Mouse (Mus musculus): ENCODE results near the gene Mttp.

Mttp gene

DNA sequence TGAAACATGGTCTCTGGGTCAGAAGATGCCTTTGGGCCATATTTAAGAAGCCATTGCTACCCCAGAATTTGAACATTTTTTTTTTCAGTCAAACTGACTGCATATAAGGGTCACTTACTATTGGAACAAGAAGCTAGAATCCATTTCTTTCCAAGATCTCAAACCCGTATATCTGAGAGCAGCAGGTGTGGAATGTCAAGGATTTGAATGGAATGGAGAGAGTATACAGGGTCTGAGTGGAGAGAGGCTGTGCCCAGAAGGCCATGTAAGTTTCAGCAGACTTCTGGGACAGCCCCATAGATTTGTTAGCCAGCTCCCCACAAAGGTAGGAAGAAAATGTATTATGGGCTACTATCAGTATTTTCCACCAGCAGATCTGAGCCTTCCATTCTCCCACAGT lies 66.1 kb downstream of the Mttp start:
- no peak for DNase-seq

DNA sequence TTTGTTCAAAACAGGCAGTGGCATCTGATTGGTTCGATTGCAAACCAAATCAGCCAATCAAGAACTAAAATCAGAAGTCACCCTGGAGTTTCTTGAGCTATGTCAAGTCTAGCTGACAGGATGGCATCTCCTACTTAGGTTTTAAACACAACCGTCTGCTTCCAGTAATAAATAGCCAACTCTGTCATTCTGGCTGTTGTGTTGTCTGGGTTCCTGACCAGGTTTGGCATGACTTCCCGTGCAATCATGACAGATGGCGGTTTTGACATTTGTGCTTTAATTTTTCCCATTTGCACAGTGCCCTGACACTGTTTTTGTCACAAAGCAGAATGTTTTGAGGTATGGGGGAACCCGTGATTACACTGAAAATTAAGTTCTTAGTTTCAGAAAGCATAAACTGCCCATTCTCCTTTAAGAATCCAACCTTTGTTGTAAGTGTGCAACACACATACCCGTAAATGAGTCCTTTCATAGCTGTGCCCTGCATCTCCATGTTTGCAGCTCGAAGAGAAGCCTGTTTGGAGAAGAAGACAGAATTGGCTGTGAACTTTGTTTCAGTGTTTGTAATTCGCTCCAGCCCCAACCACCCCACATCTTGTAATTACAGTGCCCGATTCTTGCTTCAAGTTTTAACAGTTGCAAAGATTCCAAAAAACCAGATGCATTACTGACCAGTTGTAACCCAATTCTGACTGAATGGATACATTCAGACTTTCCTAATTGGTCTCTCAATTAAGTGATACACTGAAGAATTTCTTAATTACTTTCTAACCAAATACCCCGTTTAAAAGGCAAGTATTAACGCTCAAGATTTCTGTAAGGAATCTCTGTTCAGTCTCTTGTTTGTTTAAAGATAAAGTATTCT lies 67.1 kb downstream of the Mttp start:
- no peak for DNase-seq

DNA sequence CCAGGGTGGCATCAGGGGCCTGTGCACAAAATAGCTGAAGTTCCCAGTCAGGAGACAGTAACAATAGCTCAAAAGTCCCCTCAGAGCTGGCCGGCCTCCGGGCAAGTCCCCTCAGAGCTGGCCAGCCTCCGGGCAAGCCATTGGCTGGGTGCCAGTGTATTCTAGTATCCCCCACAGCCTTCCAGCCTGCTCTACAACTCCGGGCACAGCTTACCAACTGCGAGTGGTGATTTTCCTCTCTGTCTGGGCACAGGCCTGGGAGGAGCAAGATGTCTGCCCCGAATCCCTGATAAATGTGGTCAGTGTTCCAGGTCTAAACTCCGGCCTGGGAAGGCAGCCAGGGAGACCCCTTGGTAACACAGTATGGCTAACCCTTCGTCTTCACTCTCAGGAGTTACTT lies 69.6 kb downstream of the Mttp start:
- no peak for DNase-seq

DNA sequence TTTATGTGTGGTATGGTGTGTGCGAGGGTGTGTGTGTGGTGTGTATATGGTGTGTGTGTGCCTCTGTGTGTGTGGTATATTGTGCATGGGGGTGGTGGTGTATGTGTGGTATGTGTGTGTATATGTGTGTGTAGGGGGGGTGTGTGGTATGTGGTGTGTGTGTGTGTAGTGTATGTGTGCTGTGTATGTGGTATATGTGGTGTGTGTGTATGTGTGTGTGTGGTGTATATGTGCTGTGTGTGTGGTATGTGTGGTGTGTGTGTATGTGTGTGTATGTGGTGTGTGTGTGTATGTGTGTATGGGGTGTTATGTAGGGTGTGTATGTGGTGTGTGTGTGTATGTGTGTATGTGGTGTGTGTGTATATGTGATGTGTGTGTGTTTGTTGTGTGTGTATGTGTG lies 70.6 kb downstream of the Mttp start:
- no peak for DNase-seq

DNA sequence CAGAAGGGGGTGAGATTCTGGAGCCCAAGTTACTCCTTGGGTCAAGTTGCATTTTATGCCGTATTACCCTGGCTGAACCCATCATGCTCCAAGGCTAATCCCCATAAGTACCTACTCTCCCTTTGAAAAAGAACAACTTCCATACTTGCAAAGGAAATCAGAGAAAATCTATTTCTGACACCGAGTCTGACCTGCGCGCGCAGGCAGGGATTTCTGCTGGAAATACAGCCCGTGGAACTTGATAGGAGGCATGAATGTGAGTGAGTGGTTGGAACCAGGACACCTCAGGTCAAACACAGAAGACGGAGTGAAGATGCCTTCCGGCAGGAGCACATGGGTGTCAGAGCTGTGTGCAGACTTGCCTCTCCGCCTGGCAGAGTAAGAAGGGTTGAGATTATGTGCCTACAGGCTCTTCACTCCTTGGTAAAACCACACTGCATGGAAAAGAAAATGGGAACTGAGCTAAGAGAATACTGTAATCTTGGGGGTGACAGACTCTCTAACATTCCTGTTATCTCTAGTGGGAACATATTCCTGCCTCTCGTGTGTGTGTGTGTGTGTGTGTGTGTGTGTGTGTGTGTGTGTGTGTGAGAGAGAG lies 73.2 kb downstream of the Mttp start:
- no peak for DNase-seq

DNA sequence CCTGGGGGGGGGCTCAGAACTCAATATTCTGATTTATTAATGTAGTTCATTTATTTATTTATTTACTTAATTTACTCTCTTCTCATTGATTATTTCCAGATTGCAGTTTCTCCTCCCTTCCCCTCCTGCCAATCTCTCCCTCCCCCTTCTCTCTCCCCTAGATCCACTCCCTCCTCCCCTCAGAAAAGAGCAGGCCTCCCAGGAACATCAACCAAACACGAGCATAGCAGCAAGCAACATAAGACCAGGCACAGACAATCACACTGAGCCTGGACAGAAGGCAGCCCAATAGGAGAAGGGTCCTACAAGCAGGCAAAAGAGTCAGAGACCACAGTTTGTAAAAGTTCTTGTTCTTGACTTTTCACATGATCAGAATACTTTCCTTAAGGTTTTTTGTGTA lies 73.8 kb downstream of the Mttp start:
- DNase-seq = no peak

DNA sequence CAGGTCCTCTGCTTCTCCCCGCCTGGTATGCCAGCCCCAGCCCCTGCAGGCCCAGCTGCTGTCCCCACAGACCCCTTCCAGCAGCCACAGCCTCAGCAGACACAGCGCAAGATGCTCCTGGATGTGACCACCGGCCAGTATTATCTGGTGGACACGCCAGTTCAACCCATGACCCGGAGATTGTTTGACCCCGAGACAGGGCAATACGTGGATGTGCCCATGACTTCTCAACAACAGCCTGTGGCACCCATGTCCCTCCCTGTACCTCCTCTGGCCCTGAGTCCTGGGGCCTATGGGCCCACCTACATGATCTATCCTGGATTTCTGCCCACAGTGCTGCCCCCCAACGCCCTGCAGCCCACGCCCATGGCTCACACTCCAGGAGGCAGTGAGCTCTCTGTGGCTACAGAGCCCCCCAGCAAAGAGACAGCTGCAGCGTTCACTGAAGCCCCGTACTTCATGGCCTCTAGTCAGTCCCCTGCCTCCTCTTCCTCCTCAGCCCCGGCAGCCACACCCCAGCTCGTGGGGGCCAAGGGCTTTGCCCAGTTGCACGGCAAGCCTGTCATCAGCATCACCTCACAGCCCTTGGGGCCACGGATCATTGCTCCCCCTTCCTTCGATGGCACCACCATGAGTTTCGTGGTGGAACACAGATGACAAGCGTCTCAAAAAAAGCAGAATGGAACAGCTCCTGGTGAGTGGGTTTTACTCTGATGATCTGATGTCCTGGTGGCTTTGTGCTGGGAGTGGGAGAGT lies 74.8 kb downstream of the Mttp start:
- DNase-seq = no peak

DNA sequence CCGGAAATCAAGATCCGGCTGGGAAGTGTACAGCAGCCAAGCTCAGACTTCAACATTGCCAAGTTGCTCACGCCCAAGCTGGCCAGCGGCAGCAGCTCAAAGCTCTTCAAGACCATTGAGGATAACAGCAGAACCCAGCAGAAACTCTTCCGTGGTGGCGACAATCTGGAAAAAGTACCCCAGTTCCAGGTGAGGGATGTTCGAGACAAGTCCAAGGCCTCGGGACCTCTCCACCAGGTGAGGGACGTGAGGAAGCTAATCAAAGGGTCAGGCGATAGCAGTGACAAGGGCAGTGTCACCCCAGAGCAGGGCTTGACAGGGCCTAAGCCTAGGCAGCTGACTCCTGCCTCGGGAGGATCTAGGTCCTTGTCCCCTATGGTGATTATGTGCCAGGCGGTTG lies 76.7 kb downstream of the Mttp start:
- DNase-seq = no peak

DNA sequence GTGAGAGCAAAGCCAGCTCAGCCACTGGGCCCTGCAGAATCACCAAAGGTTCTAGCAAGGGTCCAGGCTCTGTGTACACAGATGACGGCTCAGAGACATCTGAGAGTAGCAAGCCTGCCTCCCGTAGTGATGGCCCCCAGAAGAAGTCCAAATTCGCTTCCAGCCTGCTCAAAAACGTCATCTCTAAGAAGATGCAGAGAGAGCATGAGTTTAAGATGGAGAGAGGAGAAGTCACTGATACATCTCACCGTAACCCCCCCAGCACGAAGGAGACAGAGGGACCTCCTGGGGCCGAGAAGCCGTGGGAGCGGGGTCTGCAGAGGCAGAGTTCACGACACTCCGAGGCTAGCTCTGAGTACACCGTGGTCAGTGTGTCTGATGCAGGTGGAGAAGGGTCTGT lies 77.5 kb downstream of the Mttp start, which contains the start of gene Gm5105:
Gm5105 (minus strand) TSS at position 101 of the 400 bp plus-strand sequence.
- no peak for DNase-seq

DNA sequence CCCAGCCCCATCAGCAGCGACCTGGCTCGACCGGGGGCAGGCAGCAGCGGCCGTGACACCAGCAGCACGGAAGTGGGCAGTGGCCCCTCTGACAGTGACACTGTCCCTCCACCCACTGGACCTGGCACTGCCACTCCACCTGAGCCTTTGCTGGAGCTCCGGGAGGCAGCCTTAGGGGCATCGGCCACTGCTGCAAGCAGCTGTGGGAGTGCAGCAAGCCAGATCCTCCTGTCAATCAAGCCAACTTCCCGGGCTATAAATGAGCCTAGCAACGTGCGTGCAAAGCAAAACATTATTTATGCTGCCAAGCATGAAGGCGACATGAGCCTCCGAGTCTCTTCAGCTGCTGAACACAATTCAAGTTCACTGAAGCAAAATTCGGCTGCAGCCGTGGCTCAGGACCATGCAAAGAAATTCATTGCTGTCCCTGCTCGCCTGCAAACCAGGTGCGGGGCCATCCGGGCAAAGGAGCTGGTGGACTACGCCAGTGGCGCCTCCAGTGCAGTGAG lies 78.4 kb downstream of the Mttp start:
- no peak for DNase-seq

DNA sequence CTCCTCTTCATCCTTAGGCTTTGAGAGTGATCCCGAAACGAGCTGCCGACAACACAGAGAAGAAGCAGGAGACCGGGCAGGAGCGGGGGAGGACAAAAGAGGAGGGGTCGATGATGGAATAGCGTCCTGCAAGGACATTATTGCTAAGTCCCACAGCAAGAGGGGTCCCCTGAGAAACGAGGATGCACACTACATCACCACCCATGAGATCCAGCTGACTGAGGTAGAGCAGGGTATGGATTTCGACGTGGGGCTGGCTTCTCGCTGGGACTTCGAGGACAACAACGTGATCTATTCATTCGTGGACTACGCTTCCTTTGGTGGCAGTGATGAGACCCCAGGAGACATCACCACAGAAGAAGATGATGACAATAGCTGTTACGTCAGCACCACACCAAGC lies 78.8 kb downstream of the Mttp start:
- no peak for DNase-seq

DNA sequence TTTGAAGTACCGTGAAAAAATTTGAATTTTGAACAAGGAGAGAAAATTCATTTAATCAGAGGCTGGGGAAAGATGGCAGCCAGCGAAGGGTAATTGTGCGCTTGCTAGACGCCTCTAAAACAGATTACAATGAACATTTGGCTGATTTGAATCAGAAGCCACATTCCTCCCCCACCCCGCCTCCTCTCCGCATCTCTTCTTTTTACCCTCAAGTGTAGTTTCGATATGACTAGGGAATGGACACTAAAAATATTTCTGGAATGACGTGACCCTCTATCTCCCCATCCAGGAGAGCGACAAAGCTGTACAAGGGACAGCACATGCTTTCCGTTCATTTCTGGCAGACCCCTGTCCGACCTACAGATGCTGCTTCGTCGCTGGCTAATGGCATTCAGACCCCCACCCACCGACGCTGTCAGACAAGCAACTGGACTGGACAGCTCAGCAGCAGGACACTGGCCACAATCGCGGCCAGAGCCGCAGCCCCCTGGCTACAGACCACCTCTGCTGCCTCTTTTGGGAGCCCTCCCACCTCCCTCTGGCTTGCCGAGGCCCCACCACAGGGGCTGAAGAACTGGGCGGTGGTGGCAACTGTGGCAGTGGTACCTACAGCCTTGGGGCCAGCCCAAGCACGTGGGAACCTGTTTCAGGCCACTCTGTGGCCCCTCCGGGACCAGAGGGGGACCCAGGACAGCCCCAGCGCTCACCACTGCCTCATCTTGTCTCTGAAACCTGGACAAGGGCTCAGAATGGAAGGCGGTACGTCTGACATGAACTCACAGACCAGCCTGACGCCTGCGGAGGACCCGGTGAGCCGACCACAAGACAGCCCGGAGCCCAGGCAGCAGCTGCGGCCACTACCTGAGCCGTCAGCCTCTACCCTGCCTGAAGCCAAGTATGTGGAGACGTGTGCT lies 79.8 kb downstream of the Mttp start, which contains the start of gene 1110002E22Rik:
1110002E22Rik (plus strand) TSS at position 321 of the 914 bp plus-strand sequence.
- no peak for DNase-seq

DNA sequence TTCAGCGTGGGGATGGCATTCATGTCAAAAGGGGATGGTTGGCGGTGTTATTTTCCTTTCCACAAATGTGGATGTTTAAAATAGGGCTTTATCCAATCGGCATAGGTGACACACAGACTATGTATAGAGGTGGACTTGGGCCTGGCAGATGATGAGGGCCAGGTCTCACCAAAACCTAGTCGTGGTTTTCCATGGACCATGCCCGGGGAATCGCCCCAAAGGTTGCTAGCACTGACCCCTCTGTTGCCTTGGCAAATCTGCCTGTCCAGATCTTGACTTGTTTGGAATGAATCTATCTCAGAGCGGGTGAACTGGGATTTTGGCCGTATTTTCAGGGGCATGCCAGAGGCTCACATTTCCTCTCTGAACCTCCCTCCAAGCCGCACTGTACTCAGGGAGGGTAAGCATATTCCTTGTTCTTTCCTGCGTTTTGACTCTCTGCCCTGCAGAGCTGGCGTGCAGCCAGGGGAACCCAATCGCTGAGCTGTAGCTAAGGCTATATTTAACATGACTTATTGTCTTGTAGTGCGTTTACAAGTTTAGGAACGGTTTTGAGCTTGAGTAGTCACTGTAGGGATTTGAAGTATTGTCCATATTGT lies 80.9 kb downstream of the Mttp start:
- DNase-seq = no peak

DNA sequence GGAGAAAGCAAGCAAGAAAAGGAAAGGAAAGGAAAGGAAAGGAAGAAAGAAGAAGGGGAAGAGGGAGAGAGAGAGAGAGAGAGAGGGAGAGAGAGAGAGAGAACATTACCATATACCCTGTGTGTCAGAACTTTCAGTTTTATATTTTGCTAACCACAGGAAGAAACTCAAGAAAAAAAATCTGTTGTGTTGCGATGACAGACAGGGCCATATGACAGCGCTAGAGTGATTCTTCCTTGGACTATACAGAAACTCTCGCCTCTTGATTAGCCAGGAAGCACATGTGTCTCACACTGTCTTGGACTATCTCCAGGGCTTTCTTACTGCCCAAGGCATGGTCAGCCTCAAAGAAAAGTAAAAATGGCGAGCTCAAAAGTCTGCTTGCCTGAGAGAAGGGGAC lies 82.1 kb downstream of the Mttp start:
- DNase-seq = no peak

DNA sequence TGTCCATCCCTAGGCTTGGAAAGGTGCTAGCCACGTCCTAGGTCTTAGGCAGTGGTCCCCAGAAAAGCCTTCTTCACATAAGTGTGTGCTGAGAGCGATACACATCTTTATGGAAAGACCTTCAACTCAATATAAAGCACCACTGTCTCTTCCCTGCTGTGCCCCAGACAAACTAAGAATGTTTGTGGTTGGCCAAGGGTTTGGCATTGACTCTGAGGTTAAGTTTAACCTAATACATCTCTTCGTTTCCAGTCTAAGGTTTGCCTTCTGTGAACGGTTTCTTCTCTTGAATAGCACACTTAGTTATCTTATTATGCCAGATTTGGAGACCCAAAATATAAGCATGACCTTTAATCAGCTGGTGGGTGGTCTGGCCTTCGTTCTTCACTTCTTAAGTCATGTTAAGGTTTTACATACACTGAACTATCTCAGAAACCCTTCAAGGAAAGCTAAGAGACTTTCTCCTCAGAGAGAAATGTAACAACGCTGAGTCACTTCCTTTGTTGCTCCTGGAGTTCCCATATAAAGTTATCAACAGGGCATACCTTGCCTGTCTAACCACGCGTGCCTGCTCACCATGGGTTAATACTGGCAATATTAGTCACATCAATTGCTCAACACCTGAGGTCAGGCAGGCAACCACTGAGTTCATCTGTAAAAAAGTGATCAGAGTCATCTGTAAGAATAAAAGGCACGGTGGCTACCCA lies 83.4 kb downstream of the Mttp start:
- DNase-seq = no peak

DNA sequence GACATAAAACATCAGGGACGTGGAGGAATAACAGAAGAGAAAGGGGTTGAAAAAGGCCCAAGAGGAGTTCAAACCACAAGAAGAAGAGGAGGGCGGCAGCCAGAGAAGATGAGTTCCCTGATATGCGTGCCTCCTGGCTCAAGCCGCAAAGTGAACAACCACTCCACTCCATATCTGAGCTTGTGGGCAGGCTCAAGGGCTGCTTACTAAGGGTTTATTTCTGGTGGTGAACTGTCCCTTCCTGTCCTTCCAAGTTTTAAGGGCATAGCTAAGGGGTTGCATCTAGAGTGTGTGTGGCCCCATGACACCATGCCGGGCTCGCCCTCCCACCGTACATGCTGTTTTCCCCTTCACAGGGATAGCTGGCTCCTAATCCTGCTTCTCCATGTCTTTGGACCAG lies 84.3 kb downstream of the Mttp start:
- DNase-seq = no peak

DNA sequence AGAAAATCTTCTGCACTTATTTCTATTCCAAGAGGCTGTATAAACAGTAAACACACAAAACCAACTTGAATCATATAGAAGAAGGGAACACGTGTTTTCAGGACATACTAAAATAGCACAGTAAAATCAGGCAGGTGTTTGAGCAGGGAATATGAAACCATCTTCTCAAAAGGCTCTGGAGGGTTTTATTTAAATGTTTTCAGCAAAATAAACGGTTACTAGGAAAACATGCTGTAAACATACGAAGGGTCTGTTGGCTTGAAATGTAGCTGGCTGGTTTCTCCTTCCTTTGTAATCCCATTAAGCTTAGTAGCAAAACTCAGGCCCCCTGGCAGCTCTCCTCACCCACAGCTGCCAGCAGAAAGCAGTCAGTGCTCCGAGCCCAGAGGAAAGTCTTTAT lies 86.5 kb downstream of the Mttp start:
- no peak for DNase-seq

DNA sequence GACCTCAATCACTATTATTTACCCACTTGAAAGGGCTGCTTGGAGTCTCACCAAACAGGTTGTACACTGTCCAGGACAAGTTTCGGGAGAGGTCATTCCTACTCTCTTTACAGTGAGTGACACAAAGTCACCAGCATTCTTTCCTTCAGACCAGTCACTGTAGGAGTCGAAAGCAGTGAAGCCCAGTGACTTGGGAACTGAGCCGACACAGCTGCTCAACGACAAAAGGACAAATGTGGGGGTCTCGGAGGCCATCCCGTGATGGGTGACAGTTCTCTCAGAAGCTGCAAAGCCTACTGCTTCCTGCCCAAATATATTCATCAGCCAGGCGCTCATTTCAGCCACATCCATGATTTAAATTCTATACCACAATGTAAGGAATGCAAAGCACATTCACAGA lies 87.8 kb downstream of the Mttp start:
- DNase-seq = no peak

DNA sequence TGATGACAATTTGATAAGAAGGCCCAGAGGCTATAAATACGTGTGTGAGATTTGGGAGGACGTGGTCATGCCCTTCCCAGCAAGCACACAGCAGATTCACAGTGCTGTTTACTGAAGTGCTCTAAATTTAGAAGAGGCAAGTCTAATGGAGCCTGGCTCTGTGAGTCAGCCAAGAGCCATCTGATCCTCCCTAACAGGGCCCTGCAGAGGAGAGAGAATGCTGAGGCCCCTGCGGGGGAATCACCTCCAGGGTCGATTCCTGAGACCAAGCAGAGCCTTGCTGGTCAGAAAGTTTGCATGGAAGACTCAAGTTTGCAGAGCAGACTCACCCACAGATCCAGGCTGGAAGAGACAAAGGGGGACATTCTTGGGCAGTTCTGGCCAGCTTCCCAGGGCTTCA lies 90.8 kb downstream of the Mttp start:
- DNase-seq = no peak

DNA sequence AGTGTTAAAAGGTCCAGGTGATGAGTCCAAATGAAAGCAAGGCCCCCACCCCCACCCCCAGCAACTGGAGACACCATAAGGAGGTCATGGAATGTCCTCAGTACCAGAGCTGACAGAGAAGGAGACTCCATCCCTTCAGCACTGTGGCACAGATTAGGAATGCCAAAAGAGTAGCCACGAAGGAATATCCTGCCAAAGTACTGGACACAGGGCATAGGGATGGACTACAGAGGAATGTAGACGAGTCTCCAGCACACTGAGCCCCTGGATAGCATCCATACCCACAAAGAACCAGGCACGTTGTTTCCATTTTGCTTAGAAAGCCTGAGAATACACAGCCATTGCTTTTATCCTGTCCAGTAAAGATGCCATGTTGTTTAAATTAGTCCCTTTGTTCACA lies 93.3 kb downstream of the Mttp start:
- DNase-seq = no peak

DNA sequence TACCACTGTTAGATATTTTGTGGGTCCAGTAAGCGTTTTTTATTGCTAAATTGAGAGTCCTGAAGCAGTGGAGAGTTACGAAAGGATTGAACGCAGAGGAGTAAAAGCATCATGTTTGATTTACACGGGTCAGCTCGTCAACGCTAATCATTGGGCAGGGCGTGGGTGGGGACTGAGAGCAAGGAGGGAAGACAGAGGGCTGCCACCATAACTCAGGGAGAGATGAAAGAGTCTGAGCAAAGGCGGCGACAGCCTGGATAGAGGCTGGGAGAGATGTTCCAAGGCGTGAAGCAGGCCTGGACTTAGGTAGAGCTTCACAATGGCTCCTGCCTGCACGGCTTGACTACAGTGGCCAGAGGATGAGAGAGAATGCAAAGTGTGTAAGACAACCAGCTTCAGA lies 94.0 kb downstream of the Mttp start:
- no peak for DNase-seq

Measured in thymus, adult 18-20 months (tissue).